Mouse (Mus musculus) liver, embryonic 18 days (tissue): Measurements from ENCODE around the gene 4933416C03Rik. TPM values are rescaled to one million over a fixed set of nuclear protein-coding genes. Genes with fewer than 3 reads are reported as not detected.

Source experiments
- polyA plus RNA-seq: library from polyadenylated mRNA; depleted of rRNA; stranded (reverse); fragments of >200 nt; gene quantifications from 2 replicates; pipeline ENCODE4 v1.2.3, GENCODE M21; 2012; rRNA removed

4933416C03Rik gene
- not detected in 2 replicates for polyA plus RNA-seq

DNA sequence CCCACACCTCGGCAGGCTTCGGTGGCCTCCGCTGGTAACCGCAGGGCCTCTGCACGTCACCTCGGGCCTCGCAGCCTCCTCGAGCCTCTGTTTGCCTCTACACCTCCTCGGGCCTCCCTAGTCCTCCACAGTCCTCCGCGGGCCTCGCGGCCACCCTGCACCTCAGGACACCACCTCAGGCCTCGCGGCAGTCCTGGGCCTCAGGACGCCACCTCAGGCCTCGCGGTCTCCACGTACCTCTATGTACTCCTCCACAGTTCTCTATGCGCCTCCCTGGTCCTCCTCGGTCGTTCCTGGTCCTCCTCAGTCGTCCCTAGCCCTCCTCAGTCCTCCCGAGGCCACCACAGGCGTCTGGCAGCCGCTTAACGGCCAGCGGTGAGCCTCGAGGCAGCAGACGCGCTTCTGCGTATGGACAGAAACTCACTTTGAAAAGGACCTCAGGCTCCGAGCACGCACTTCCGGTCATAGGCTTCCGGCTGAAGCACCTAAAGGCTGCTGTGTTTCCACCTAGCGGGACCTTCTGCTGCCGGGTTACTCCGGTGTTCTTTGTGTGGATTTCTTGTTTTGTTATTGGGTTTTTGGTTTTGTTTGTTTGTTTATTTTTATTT lies at the start of gene 4933416C03Rik:
4933416C03Rik (minus strand) TSS at position 51 of the 608 bp plus-strand sequence.

Other genes starting within 250 kb of the 4933416C03Rik start
- gene Ptprr, start 95.7 kb downstream of the 4933416C03Rik start, polyA plus RNA-seq, result 0.17 and 0.18 TPM in 2 replicates
- gene Ptprb, start 161.6 kb upstream of the 4933416C03Rik start, polyA plus RNA-seq, result 1.7 and 2.0 TPM in 2 replicates